Mouse (Mus musculus) CH12.LX (cell line): ENCODE results near the gene Drd1.

Experiments used
- CTCF ChIP-seq, 2 experiments: IDR thresholded peaks in 1 of 2; conservative IDR thresholded peaks in 1 of 2; 2 replicates each; pipeline ENCODE4 v1.5.1; 2011 to 2012; ENCODE audit warnings: low read depth in 2 of 2, low read length in 2 of 2, improper control_type of control experiment in 1 of 2, inconsistent platforms in 1 of 2, mild to moderate bottlenecking in 1 of 2, moderate library complexity in 1 of 2
- EP300 ChIP-seq: IDR thresholded peaks from 2 replicates; pipeline ENCODE4 v1.6.1; 2011; ENCODE audit warnings: low read length, improper control_type of control experiment
- MEF2A ChIP-seq: IDR thresholded peaks from 2 replicates; pipeline ENCODE4 v1.6.1; 2014; ENCODE audit warnings: low read depth, mild to moderate bottlenecking, inconsistent platforms, low read length, improper control_type of control experiment, borderline replicate concordance
- NRF1 ChIP-seq: IDR thresholded peaks from 2 replicates; pipeline ENCODE4 v1.6.1; 2014; ENCODE audit warnings: low read depth, mild to moderate bottlenecking, inconsistent platforms, low read length, improper control_type of control experiment, moderate library complexity
- POLR2A ChIP-seq: IDR thresholded peaks from 2 replicates; pipeline ENCODE4 v1.6.1; 2011; ENCODE audit warnings: low read depth, mild to moderate bottlenecking, improper control_type of control experiment, low read length
- RAD21 ChIP-seq: IDR thresholded peaks from 2 replicates; pipeline ENCODE4 v1.6.1; 2011; ENCODE audit warnings: low read depth, mild to moderate bottlenecking, low read length, improper control_type of control experiment, moderate library complexity
- ZC3H11A ChIP-seq: IDR thresholded peaks from 2 replicates; pipeline ENCODE4 v1.6.1; 2012; ENCODE audit warnings: low read depth, mild to moderate bottlenecking, inconsistent platforms, low read length, improper control_type of control experiment
- ZNF384 ChIP-seq: IDR thresholded peaks from 2 replicates; pipeline ENCODE4 v1.6.1; 2012; ENCODE audit warnings: low read depth, low read length, improper control_type of control experiment, inconsistent platforms

GRCm38 (mm10) chr13:54040256-54040655, 15.2 kb downstream of the Drd1 start:
- TF ChIP-seq EP300 (no peak), MEF2A (no peak), ZNF384 (no peak), RAD21 (no peak), ZC3H11A (no peak), POLR2A (no peak), NRF1 (no peak), CTCF (conservative IDR thresholded peaks at IDR 0.05 in 1 of 2, IDR thresholded peaks at IDR 0.05 in 1 of 2; ENCODE audit: low read depth in 2 of 2, low read length in 2 of 2) (no peak)
